Comparison of ENCODE assay signal across 8 mouse cellular contexts in the genomic region with DNA sequence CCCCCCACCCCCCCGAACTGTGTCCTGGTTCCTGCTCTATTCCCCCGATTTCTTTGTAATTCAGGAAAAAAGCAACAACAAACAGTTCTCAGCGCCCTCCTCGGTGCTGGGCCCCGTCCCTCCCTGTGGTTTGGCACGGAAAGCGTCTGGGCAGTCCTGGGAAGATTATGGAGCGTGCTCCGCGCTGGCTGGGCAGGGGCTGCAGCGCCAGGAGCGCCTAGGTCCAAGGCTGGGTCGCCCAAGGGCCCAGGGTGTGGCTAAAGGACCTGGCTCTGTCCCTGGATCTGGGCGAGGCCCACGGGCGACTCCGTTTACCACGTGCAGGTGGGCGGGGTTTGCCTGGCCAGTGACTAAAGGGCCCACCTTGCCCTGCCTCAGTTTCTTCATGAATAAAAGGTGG. TPM values are rescaled to one million over a fixed set of nuclear protein-coding genes. Genes with fewer than 3 reads are reported as not detected.
DNase-seq lines count a peak whose midpoint lies in the region; ATAC-seq lines count a peak whose summit lies in the region.

No protein-coding gene starts in this region.

- 1% methylated on average over 19 of the region's 19 CpGs for WGBS in embryonic facial prominence, embryonic 10.5 days
- WGBS in heart, embryonic 11.5 days (ENCODE audit: insufficient replicate concordance): 4% methylated on average over 19 of the region's 19 CpGs
- 1% methylated on average over 19 of the region's 19 CpGs for WGBS in limb, embryonic 13.5 days

- H3K27ac ChIP-seq in embryonic facial prominence, embryonic 10.5 days (replicated peaks): no peak overlapping the region
- H3K27ac ChIP-seq in heart, embryonic 11.5 days (ENCODE audit: low read depth, low read length): no peak overlapping the region
- H3K27ac ChIP-seq in limb, embryonic 13.5 days: no peak overlapping the region

- no peak for ATAC-seq in heart, embryonic 11.5 days (replicated peaks; ENCODE audit: insufficient number of reproducible peaks, low FRiP score, low TSS enrichment)
- ATAC-seq in limb, embryonic 13.5 days (ENCODE audit: low FRiP score, low read depth): peak; percentile 51
- no peak for ATAC-seq in megakaryocyte progenitor cell, adult 5-6 weeks (replicated peaks; ENCODE audit: poor library complexity)

- no peak overlapping the region for H3K9ac ChIP-seq in heart, embryonic 11.5 days (ENCODE audit: low read depth, low read length)
- peak overlapping the region; percentile 31; the same call in 1 of the 2 replicates for H3K9ac ChIP-seq in limb, embryonic 13.5 days

- no peaks in the 10 kb centered on the region for H3K9me3 ChIP-seq in embryonic facial prominence, embryonic 10.5 days
- no peaks in the 10 kb centered on the region for H3K9me3 ChIP-seq in heart, embryonic 11.5 days (replicated peaks; ENCODE audit: control insufficient read depth, low read length)
- H3K9me3 ChIP-seq in limb, embryonic 13.5 days: no peaks in the 10 kb centered on the region

- peaks cover 78% of the 10 kb centered on the region for H3K27me3 ChIP-seq in embryonic facial prominence, embryonic 10.5 days (replicated peaks; ENCODE audit: low read depth, poor library complexity, severe bottlenecking)
- peaks cover 36% of the 10 kb centered on the region for H3K27me3 ChIP-seq in heart, embryonic 11.5 days (ENCODE audit: control insufficient read depth, insufficient read depth, low read length)
- H3K27me3 ChIP-seq in limb, embryonic 13.5 days: peaks cover 67% of the 10 kb centered on the region

- DNase-seq in embryo, embryonic 11 days: peak; percentile 15
- no peak for DNase-seq in embryo, embryonic 10.5 days (ENCODE audit: low spot score)
- DNase-seq in embryonic facial prominence, embryonic 10.5 days (ENCODE audit: low spot score): peak; percentile 29
- peak; percentile 41 for DNase-seq in ovary, postnatal 36 days (ENCODE audit: low spot score)
- no peak for DNase-seq in layer of hippocampus, adult 11-12 months (ENCODE audit: low spot score)

- H3K36me3 ChIP-seq in embryonic facial prominence, embryonic 10.5 days (replicated peaks): no peaks in the 10 kb centered on the region
- no peaks in the 10 kb centered on the region for H3K36me3 ChIP-seq in heart, embryonic 11.5 days (ENCODE audit: control insufficient read depth, insufficient read depth, low read length)
- H3K36me3 ChIP-seq in limb, embryonic 13.5 days: no peaks in the 10 kb centered on the region

- H3K4me3 ChIP-seq in embryonic facial prominence, embryonic 10.5 days: peak overlapping the region; percentile 49
- peak overlapping the region; percentile 20 for H3K4me3 ChIP-seq in heart, embryonic 11.5 days (ENCODE audit: low read depth, low read length)
- peak overlapping the region; percentile 32 for H3K4me3 ChIP-seq in limb, embryonic 13.5 days

- H3K4me2 ChIP-seq in heart, embryonic 11.5 days: peak overlapping the region; percentile 54
- peak overlapping the region; percentile 63 for H3K4me2 ChIP-seq in limb, embryonic 13.5 days (replicated peaks)

- H3K4me1 ChIP-seq in embryonic facial prominence, embryonic 10.5 days: peaks cover 26% of the 10 kb centered on the region
- no peaks in the 10 kb centered on the region for H3K4me1 ChIP-seq in heart, embryonic 11.5 days (ENCODE audit: control insufficient read depth, insufficient read depth, low read length)
- peaks cover 15% of the 10 kb centered on the region for H3K4me1 ChIP-seq in limb, embryonic 13.5 days

RNA-seq across cellular contexts. Expression of gene Lmx1a, which starts 27.9 kb away (rescaled TPM):
- polyA plus RNA-seq in embryonic facial prominence, embryonic 10.5 days (2016; fragmentation: Nextera tagmentation; extraction: Ambion mirVana): 2.6 and 4.9 TPM in 2 replicates
- polyA plus RNA-seq in heart, embryonic 11.5 days (2014; fragmentation: Nextera tagmentation; extraction: Ambion mirVana): 4.3 and 6.1 TPM in 2 replicates
- 0.26 and 0.27 TPM in 2 replicates for polyA plus RNA-seq in limb, embryonic 13.5 days (2015; fragmentation: Nextera tagmentation; extraction: Ambion mirVana)
- total RNA-seq in megakaryocyte progenitor cell, adult 5-6 weeks (2015): not detected in 2 replicates
- not detected in 2 replicates for total RNA-seq in megakaryocyte progenitor cell, adult 5-6 weeks (2017)

Comparison
In these comparisons a context has a peak if more than half of its experiments do, and no peak if none do; other contexts are left out.
1. DNase-seq: peak in embryo, embryonic 11 days (single experiment), embryonic facial prominence, embryonic 10.5 days (single experiment) and ovary, postnatal 36 days (single experiment); none in embryo, embryonic 10.5 days (single experiment) and layer of hippocampus, adult 11-12 months (single experiment).
2. Peak in every context shown above with its lines, with median percentiles within 50 percentile points of each other: H3K4me3 ChIP-seq.